15 mouse cellular contexts compared by ENCODE assay signal in the genomic region with DNA sequence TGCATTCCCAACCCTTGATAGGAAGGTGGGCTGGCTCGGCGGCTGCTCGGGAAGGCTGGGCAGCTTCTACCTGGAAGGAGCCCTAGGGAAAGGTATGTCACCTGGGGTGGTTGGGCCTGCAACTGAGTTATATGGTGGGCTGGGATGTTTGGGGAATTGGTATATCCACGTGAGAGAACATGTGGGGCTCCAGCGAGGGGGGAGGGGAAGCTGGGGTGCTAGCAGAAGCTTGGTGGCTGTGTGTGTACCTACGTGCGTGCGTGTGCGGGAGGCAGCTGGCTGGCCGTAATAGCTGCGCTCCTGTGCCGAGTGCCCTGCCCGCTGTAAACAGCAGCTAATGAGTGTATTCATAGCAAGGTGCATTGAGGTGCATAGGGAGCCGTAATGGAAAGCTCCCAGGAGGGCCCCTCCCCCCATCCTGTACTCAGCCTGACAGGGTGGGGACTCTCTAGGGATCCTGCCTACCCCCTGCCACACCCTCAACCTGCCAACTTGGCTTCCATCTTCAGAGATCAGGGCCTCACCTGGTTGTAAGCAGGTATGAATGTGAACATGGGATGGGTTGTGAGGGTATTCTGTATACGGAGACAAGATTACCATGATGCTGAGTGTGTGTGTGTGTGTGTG. TPM values are rescaled to one million over a fixed set of nuclear protein-coding genes. Genes with fewer than 3 reads are reported as not detected.
DNase-seq lines count a peak whose midpoint lies in the region; ATAC-seq and TF ChIP-seq lines count a peak whose summit lies in the region.
"Had no signal": no experiment of that assay in that cellular context is flagged by ENCODE, and none has a peak within 500 bp of the region (broad histone marks: within the 10 kb centered on the region; RNA-seq: fewer than 3 reads in every experiment).

No protein-coding gene starts in this region.

- H3K36me3 ChIP-seq in hindbrain, embryonic 12.5 days = no peaks in the 10 kb centered on the region
- no peaks in the 10 kb centered on the region for H3K36me3 ChIP-seq in hindbrain, embryonic 11.5 days (ENCODE audit: control insufficient read depth, insufficient read depth, low read length)
- no peaks in the 10 kb centered on the region for H3K36me3 ChIP-seq in ES-Bruce4 (ENCODE audit: control insufficient read depth, insufficient read depth, low read length, poor library complexity, severe bottlenecking)
- H3K36me3 ChIP-seq in hindbrain, embryonic 16.5 days (ENCODE audit: control insufficient read depth, insufficient read depth, low read length) = no peaks in the 10 kb centered on the region
- H3K36me3 ChIP-seq in limb, embryonic 10.5 days = no peaks in the 10 kb centered on the region
- H3K36me3 ChIP-seq: heart, embryonic 12.5 days; liver, embryonic 13.5 days had no signal

- H3K27me3 ChIP-seq in cerebellum, adult 2 months (ENCODE audit: control insufficient read depth, insufficient read depth, low read length) = no peaks in the 10 kb centered on the region
- H3K27me3 ChIP-seq in hindbrain, embryonic 12.5 days = peaks cover 22% of the 10 kb centered on the region
- H3K27me3 ChIP-seq in hindbrain, embryonic 11.5 days (ENCODE audit: control insufficient read depth, insufficient read depth, low read length) = peaks cover 12% of the 10 kb centered on the region
- peaks cover 2% of the 10 kb centered on the region; the same call in 1 of the 2 replicates for H3K27me3 ChIP-seq in ES-Bruce4 (ENCODE audit: control insufficient read depth, insufficient read depth, low read length, poor library complexity, severe bottlenecking)
- H3K27me3 ChIP-seq in hindbrain, embryonic 16.5 days (replicated peaks; ENCODE audit: control insufficient read depth, insufficient read depth, low read length) = no peaks in the 10 kb centered on the region
- peaks cover 44% of the 10 kb centered on the region for H3K27me3 ChIP-seq in limb, embryonic 10.5 days (ENCODE audit: low read depth, poor library complexity, severe bottlenecking)

- H3K27ac ChIP-seq in cerebellum, adult 2 months (ENCODE audit: insufficient read depth, low read length) = 0 out of 2 replicates have a peak overlapping the region, but pooled peaks have one; percentile 3
- H3K27ac ChIP-seq in hindbrain, embryonic 12.5 days = peak overlapping the region; percentile 77; the same call in 1 of the 2 replicates
- no peak overlapping the region for H3K27ac ChIP-seq in hindbrain, embryonic 11.5 days (ENCODE audit: low read depth, low read length)
- no peak overlapping the region for H3K27ac ChIP-seq in ES-Bruce4 (ENCODE audit: insufficient read depth, low read length)
- no peak overlapping the region for H3K27ac ChIP-seq in hindbrain, embryonic 16.5 days (ENCODE audit: low read depth, low read length)
- no peak overlapping the region for H3K27ac ChIP-seq in limb, embryonic 10.5 days
- H3K27ac ChIP-seq: liver, embryonic 13.5 days had no signal

- no peak for TF ChIP-seq CTCF in cerebellum, adult 2 months (IDR thresholded peaks at IDR 0.05; ENCODE audit: borderline replicate concordance, insufficient read depth, low read depth, low read length)
- TF ChIP-seq CTCF in ES-Bruce4 (IDR thresholded peaks at IDR 0.05; ENCODE audit: low read depth, low read length) = no peak

- 51% methylated on average over 15 of the region's 15 CpGs for WGBS in cerebellum, adult 2 months
- WGBS in hindbrain, embryonic 12.5 days = 68% methylated on average over 15 of the region's 15 CpGs
- 81% methylated on average over 15 of the region's 15 CpGs for WGBS in hindbrain, embryonic 11.5 days
- WGBS in hindbrain, embryonic 16.5 days = 67% methylated on average over 15 of the region's 15 CpGs
- 77% methylated on average over 15 of the region's 15 CpGs for WGBS in limb, embryonic 10.5 days

- H3K9ac ChIP-seq in hindbrain, embryonic 12.5 days = no peak overlapping the region
- H3K9ac ChIP-seq in hindbrain, embryonic 11.5 days (ENCODE audit: low read depth, low read length) = no peak overlapping the region
- no peak overlapping the region for H3K9ac ChIP-seq in ES-Bruce4 (ENCODE audit: low read depth, poor library complexity, severe bottlenecking)
- H3K9ac ChIP-seq in hindbrain, embryonic 16.5 days (ENCODE audit: low read depth, low read length) = peak overlapping the region; percentile 15; the same call in 1 of the 2 replicates
- H3K9ac ChIP-seq: heart, embryonic 12.5 days; liver, embryonic 13.5 days had no signal

- TF ChIP-seq POLR2A in cerebellum, adult 2 months (IDR thresholded peaks at IDR 0.05; ENCODE audit: borderline replicate concordance, insufficient read depth, low read length) = no peak
- no peak for TF ChIP-seq POLR2A in ES-Bruce4 (IDR thresholded peaks at IDR 0.05; ENCODE audit: insufficient read depth, low read length)

- H3K4me3 ChIP-seq in cerebellum, adult 2 months (replicated peaks; ENCODE audit: insufficient read depth, low read depth, low read length) = peak overlapping the region; percentile 9
- H3K4me3 ChIP-seq in hindbrain, embryonic 12.5 days = no peak overlapping the region
- H3K4me3 ChIP-seq in hindbrain, embryonic 11.5 days (ENCODE audit: low read depth, low read length) = no peak overlapping the region
- no peak overlapping the region for H3K4me3 ChIP-seq in ES-Bruce4 (ENCODE audit: low read depth, low read length)
- H3K4me3 ChIP-seq in hindbrain, embryonic 16.5 days (ENCODE audit: low read length) = no peak overlapping the region; the same call in 1 of the 2 replicates
- H3K4me3 ChIP-seq in limb, embryonic 10.5 days = no peak overlapping the region
- H3K4me3 ChIP-seq: heart, embryonic 12.5 days; liver, embryonic 13.5 days had no signal

- TF ChIP-seq EP300 in ES-Bruce4 (IDR thresholded peaks at IDR 0.05; ENCODE audit: insufficient read depth, low read depth, low read length) = 0 out of 2 replicates have a peak, but pooled peaks have one; percentile 47

- H3K4me2 ChIP-seq in hindbrain, embryonic 12.5 days (replicated peaks) = no peak overlapping the region
- no peak overlapping the region for H3K4me2 ChIP-seq in hindbrain, embryonic 11.5 days (replicated peaks; ENCODE audit: low read depth, low read length)
- peak overlapping the region; percentile 40 for H3K4me2 ChIP-seq in hindbrain, embryonic 16.5 days (ENCODE audit: low read length)
- H3K4me2 ChIP-seq: heart, embryonic 12.5 days; liver, embryonic 13.5 days had no signal

- peak in 1 of 2 experiments; percentile 27 for DNase-seq in cerebellum, adult 2 months
- DNase-seq in cerebellum, adult 11 months = no peak
- DNase-seq in hindbrain, embryonic 11.5 days (ENCODE audit: low spot score) = no peak
- DNase-seq in limb, embryonic 10.5 days (ENCODE audit: low spot score) = no peak
- no peak for DNase-seq in T-cell, adult 2 months (ENCODE audit: low spot score)
- DNase-seq: adrenal gland, adult 8-10 months; gastrocnemius, postnatal 36 days; kidney, postnatal 14 days; layer of hippocampus, postnatal 36 days; liver, embryonic 13.5 days had no signal

- peaks cover 60% of the 10 kb centered on the region for H3K4me1 ChIP-seq in cerebellum, adult 2 months (ENCODE audit: control insufficient read depth, insufficient read depth, low read length)
- peaks cover 33% of the 10 kb centered on the region for H3K4me1 ChIP-seq in hindbrain, embryonic 12.5 days
- 0 out of 2 replicates have a peak, but pooled peaks cover 6% of the 10 kb centered on the region for H3K4me1 ChIP-seq in hindbrain, embryonic 11.5 days (replicated peaks; ENCODE audit: control insufficient read depth, insufficient read depth, low read length)
- no peaks in the 10 kb centered on the region for H3K4me1 ChIP-seq in ES-Bruce4 (ENCODE audit: control insufficient read depth, insufficient read depth, low read length)
- peaks cover 31% of the 10 kb centered on the region for H3K4me1 ChIP-seq in hindbrain, embryonic 16.5 days (ENCODE audit: control insufficient read depth, insufficient read depth, low read depth, low read length)
- peaks cover 21% of the 10 kb centered on the region for H3K4me1 ChIP-seq in limb, embryonic 10.5 days

- ATAC-seq in hindbrain, embryonic 12.5 days (ENCODE audit: low FRiP score) = no peak
- ATAC-seq in hindbrain, embryonic 11.5 days (ENCODE audit: low FRiP score) = no peak
- 0 out of 2 replicates have a peak, but pooled peaks have one; percentile 3 for ATAC-seq in hindbrain, embryonic 16.5 days
- ATAC-seq: Patski had no signal

- no peaks in the 10 kb centered on the region for H3K9me3 ChIP-seq in hindbrain, embryonic 12.5 days (replicated peaks)
- no peaks in the 10 kb centered on the region for H3K9me3 ChIP-seq in hindbrain, embryonic 11.5 days (ENCODE audit: control insufficient read depth, low read length)
- H3K9me3 ChIP-seq in ES-Bruce4 (replicated peaks; ENCODE audit: control insufficient read depth, insufficient read depth, low read length, poor library complexity, severe bottlenecking) = no peaks in the 10 kb centered on the region
- no peaks in the 10 kb centered on the region for H3K9me3 ChIP-seq in hindbrain, embryonic 16.5 days (ENCODE audit: control insufficient read depth, low read length)
- H3K9me3 ChIP-seq in limb, embryonic 10.5 days (replicated peaks) = no peaks in the 10 kb centered on the region
- H3K9me3 ChIP-seq: heart, embryonic 12.5 days; liver, embryonic 13.5 days had no signal

RNA-seq across cellular contexts. Expression of a gene that starts 5.1 kb away (rescaled TPM):
- 173 and 187 TPM in 2 replicates for polyA plus RNA-seq in cerebellum, adult 2 months (2012; rRNA removed)
- polyA plus RNA-seq in hindbrain, embryonic 12.5 days (2016; fragmentation: Nextera tagmentation; extraction: Ambion mirVana) = 6.2 and 7.6 TPM in 2 replicates
- polyA plus RNA-seq in hindbrain, embryonic 11.5 days (2014; fragmentation: Nextera tagmentation; extraction: Ambion mirVana) = 2.1 and 2.4 TPM in 2 replicates
- 4.1 and 4.9 TPM in 2 replicates for polyA plus RNA-seq in ES-Bruce4 (2011; ENCODE audit: insufficient read depth, insufficient read length, low read depth, missing spikeins)
- 8.8 and 10.3 TPM in 2 replicates for polyA plus RNA-seq in hindbrain, embryonic 16.5 days (2015; fragmentation: Nextera tagmentation; extraction: Ambion mirVana)
- 0.33 and 0.41 TPM in 2 replicates for polyA plus RNA-seq in limb, embryonic 10.5 days (2016; fragmentation: Nextera tagmentation; extraction: Ambion mirVana)

Comparison
In these comparisons a context has a peak if more than half of its experiments do, and no peak if none do; other contexts are left out.
1. H3K27ac ChIP-seq: peak in cerebellum, adult 2 months (single experiment) and hindbrain, embryonic 12.5 days (single experiment); none in hindbrain, embryonic 11.5 days (single experiment), ES-Bruce4 (single experiment), hindbrain, embryonic 16.5 days (single experiment) and limb, embryonic 10.5 days (single experiment).
2. RNA of a gene that starts 5.1 kb away (polyA plus RNA-seq): 173 to 187 TPM in cerebellum, adult 2 months; 8.8 to 10.3 TPM in hindbrain, embryonic 16.5 days, 6.2 to 7.6 TPM in hindbrain, embryonic 12.5 days, 4.1 to 4.9 TPM in ES-Bruce4, 2.1 to 2.4 TPM in hindbrain, embryonic 11.5 days and 0.33 to 0.41 TPM in limb, embryonic 10.5 days; every median in the first group is over 10 times any median in the second.